In the genomic region with DNA sequence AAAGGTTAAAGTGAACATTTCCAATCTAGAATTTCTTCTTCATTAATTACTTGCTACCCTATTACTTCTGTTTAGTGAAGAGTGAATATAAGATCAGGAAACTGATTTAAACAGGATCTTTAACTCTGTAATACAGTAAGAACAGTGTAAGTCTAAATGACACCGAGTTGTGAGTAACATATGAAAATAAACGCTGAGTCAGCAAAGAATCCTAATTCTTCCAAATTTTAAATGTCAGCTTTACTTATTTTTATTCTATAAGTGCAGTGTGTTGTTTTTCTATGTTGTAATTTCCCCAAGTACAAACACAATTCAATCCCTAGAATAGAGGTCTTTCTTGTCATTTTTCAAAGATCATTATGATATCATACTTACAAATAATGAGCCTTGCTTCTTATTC, we compare ENCODE assay signal across 18 mouse cellular contexts.
DNase-seq lines count a peak whose midpoint lies in the region; TF ChIP-seq lines count a peak whose summit lies in the region.
"Had no signal": no experiment of that assay in that cellular context is flagged by ENCODE, and none has a peak within 500 bp of the region (broad histone marks: within the 10 kb centered on the region; RNA-seq: fewer than 3 reads in every experiment).

No protein-coding gene starts in this region.

- H3K36me3 ChIP-seq in CH12.LX (replicated peaks in 1 of 2; ENCODE audit: control insufficient read depth in 1 of 2, insufficient read depth in 1 of 2, low read length in 1 of 2) (no peaks in the 10 kb centered on the region), ES-E14 (ENCODE audit: control insufficient read depth, insufficient read depth, low read length, poor library complexity, severe bottlenecking) (no peaks in the 10 kb centered on the region)
- H3K36me3 ChIP-seq: G1E had no signal

- no peak overlapping the region for H3K27ac ChIP-seq in CH12.LX (ENCODE audit: insufficient read depth, low read depth)
- no peak overlapping the region for H3K27ac ChIP-seq in ES-E14 (ENCODE audit: insufficient read depth, low read depth, low read length, poor library complexity, severe bottlenecking)

- TF ChIP-seq RAD21 in CH12.LX (IDR thresholded peaks at IDR 0.05; ENCODE audit: low read depth, low read length): no peak

- H3K4me3 ChIP-seq in CH12.LX (replicated peaks in 1 of 3; ENCODE audit: low read depth in 2 of 3, low read length in 2 of 3, poor library complexity in 1 of 3): no peak overlapping the region
- no peak overlapping the region for H3K4me3 ChIP-seq in ES-E14 (ENCODE audit: insufficient read depth in 1 of 2, low read depth in 1 of 2, low read length in 2 of 2, poor library complexity in 1 of 2, severe bottlenecking in 1 of 2)

- DNase-seq in CH12.LX (ENCODE audit: extremely low read depth) (no peak), ES-E14 (ENCODE audit: low read depth, low spot score) (no peak)
- no peak for DNase-seq in left cerebral cortex, postnatal 4 days
- DNase-seq in gastrocnemius, postnatal 14 days: no peak
- DNase-seq: adrenal gland, adult 2 months; adrenal gland, adult 8-10 months; adrenal gland, postnatal 10 days; adrenal gland, postnatal 14 days; adrenal gland, postnatal 25 days; adrenal gland, postnatal 36 days; B cell, adult 2 months; cerebellum, adult 11 months; cerebellum, adult 11-12 months; cerebellum, adult 18-20 months; cerebellum, adult 2 months; cerebellum, adult 8-10 months had no signal

- TF ChIP-seq CTCF in CH12.LX (conservative IDR thresholded peaks at IDR 0.05 in 1 of 2, IDR thresholded peaks at IDR 0.05 in 1 of 2; ENCODE audit: low read depth in 2 of 2, low read length in 2 of 2): no peak

- dilution Hi-C loops in CH12.LX (cut with MboI; ENCODE audit: extremely low pct_ligation_motif_present, extremely low pct_unique_long_range_greater_than_20kb, low sequenced_read_pairs): no loop called here

- H3K4me1 ChIP-seq in CH12.LX (ENCODE audit: control insufficient read depth in 1 of 2, insufficient read depth in 2 of 2) (no peaks in the 10 kb centered on the region), ES-E14 (ENCODE audit: control insufficient read depth in 2 of 2, insufficient read depth in 2 of 2, low read length in 2 of 2, poor library complexity in 1 of 2) (no peaks in the 10 kb centered on the region)

- H3K79me2 ChIP-seq in CH12.LX (replicated peaks; ENCODE audit: control insufficient read depth, extremely low read depth, insufficient read depth, poor library complexity, severe bottlenecking): no peaks in the 10 kb centered on the region

- H3K9ac ChIP-seq in CH12.LX (ENCODE audit: insufficient read depth, low read depth): no peak overlapping the region
- H3K9ac ChIP-seq in ES-E14 (ENCODE audit: insufficient read depth, low read depth, low read length, poor library complexity, severe bottlenecking): no peak overlapping the region

- H3K27me3 ChIP-seq in CH12.LX (replicated peaks): no peaks in the 10 kb centered on the region
- H3K27me3 ChIP-seq: Patski had no signal

- intact Hi-C loops in left cerebral cortex, postnatal 4 days (cut with DNase I): no loop called here
- intact Hi-C loops in gastrocnemius, postnatal 14 days (cut with DNase I; ENCODE audit: low total_unique reads): no loop called here

- H3K4me2 ChIP-seq in CH12.LX (ENCODE audit: insufficient read depth, low read depth, poor library complexity, severe bottlenecking): no peak overlapping the region

- no peak for TF ChIP-seq EP300 in CH12.LX (IDR thresholded peaks at IDR 0.05; ENCODE audit: low read length)

- no peak for TF ChIP-seq POLR2A in CH12.LX (IDR thresholded peaks at IDR 0.05; ENCODE audit: low read depth, low read length)

- H3K9me3 ChIP-seq in CH12.LX (replicated peaks; ENCODE audit: low read length) (peaks cover 17% of the 10 kb centered on the region), ES-E14 (ENCODE audit: control insufficient read depth, insufficient read depth, low read depth, low read length) (no peaks in the 10 kb centered on the region)
- H3K9me3 ChIP-seq: G1E had no signal

- in situ Hi-C loops in CH12.LX (cut with MboI; ENCODE audit: low pct_ligation_motif_present, low pct_unique_long_range_greater_than_20kb, low sequenced_read_pairs) (no loop called here), ES-E14 (cut with MboI; ENCODE audit: low sequenced_read_pairs in 2 of 2, unreplicated experiment in 2 of 2) (no loop called here)

TF ChIP-seq in CH12.LX, 34 proteins besides CTCF, POLR2A, EP300 and RAD21:
- TF ChIP-seq MAFK (IDR thresholded peaks at IDR 0.05; ENCODE audit: insufficient replicate concordance, low read length) (peak; percentile 97), JUN (IDR thresholded peaks at IDR 0.05; ENCODE audit: insufficient read depth, low read depth, low read length) (no peak)

TF ChIP-seq in ES-E14, 5 proteins besides CTCF, POLR2A, EP300 and RAD21:
- no peak for TF ChIP-seq CHD2 (IDR thresholded peaks at IDR 0.05; ENCODE audit: low read depth, low read length)
- TF ChIP-seq MAFK (IDR thresholded peaks at IDR 0.05; ENCODE audit: insufficient read depth, low read depth, low read length): peak; percentile 71
